In the genomic region with DNA sequence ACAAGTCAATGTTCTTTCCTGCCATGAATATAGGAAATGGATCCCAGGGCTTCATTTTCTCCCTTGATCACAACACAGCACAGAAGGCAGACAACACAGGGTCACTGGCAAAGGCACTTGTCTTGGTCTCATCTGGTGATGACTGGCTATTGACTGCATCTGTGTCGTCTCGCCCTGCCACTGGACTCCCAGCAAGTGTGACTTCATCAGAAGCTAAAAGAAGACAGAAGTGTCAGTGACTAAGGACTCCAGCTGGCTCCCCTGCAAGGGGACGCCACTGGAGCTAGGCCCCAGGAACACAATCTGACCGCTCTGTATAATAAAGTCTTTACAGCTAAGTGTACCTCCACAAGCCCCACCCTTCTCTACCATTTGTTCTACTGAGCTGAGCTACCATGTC, we compare ENCODE assay signal across 21 mouse cellular contexts.
"Had no signal": no experiment of that assay in that cellular context is flagged by ENCODE, and none has a peak within 500 bp of the region (broad histone marks: within the 10 kb centered on the region; RNA-seq: fewer than 3 reads in every experiment).

No protein-coding gene starts in this region.

- ATAC-seq: intestine, embryonic 16.5 days; liver, postnatal 0 days; midbrain, embryonic 13.5 days; midbrain, embryonic 16.5 days had no signal

- H3K36me3 ChIP-seq: limb, embryonic 12.5 days; limb, embryonic 15.5 days; midbrain, embryonic 10.5 days; midbrain, embryonic 13.5 days; neural tube, embryonic 13.5 days; stomach, embryonic 15.5 days had no signal

- H3K4me2 ChIP-seq: limb, embryonic 12.5 days; limb, embryonic 15.5 days; liver, embryonic 11.5 days; midbrain, embryonic 13.5 days; neural tube, embryonic 13.5 days; stomach, embryonic 15.5 days had no signal

- H3K27me3 ChIP-seq: limb, embryonic 12.5 days; limb, embryonic 15.5 days; midbrain, embryonic 13.5 days; neural tube, embryonic 13.5 days; stomach, embryonic 15.5 days had no signal

- DNase-seq: kidney, adult 18-20 months; kidney, adult 9 months; kidney, postnatal 14 days; left cerebral cortex, postnatal 4 days; liver, postnatal 0 days; retina, postnatal 1 day; right cerebral cortex, postnatal 25 days; spleen, adult 18-20 months; thymus, postnatal 25 days had no signal

- H3K9ac ChIP-seq: limb, embryonic 12.5 days; limb, embryonic 15.5 days; liver, embryonic 14.5 days; liver, postnatal 0 days; midbrain, embryonic 13.5 days; neural tube, embryonic 13.5 days; stomach, embryonic 15.5 days had no signal

- H3K9me3 ChIP-seq: limb, embryonic 12.5 days; limb, embryonic 15.5 days; midbrain, embryonic 10.5 days; midbrain, embryonic 13.5 days; neural tube, embryonic 13.5 days; stomach, embryonic 15.5 days had no signal

- H3K4me3 ChIP-seq: limb, embryonic 12.5 days; limb, embryonic 15.5 days; megakaryocyte, embryonic 14.5 days; midbrain, embryonic 10.5 days; midbrain, embryonic 13.5 days; myocyte; neural tube, embryonic 13.5 days; stomach, embryonic 15.5 days had no signal

- H3K4me1 ChIP-seq: megakaryocyte, embryonic 14.5 days; stomach, embryonic 15.5 days had no signal

- H3K27ac ChIP-seq: limb, embryonic 12.5 days; limb, embryonic 15.5 days; liver, embryonic 14.5 days; midbrain, embryonic 10.5 days; midbrain, embryonic 13.5 days; neural tube, embryonic 13.5 days; stomach, embryonic 15.5 days had no signal
